Comparison of ENCODE assay signal across 10 mouse cellular contexts in the genomic region with DNA sequence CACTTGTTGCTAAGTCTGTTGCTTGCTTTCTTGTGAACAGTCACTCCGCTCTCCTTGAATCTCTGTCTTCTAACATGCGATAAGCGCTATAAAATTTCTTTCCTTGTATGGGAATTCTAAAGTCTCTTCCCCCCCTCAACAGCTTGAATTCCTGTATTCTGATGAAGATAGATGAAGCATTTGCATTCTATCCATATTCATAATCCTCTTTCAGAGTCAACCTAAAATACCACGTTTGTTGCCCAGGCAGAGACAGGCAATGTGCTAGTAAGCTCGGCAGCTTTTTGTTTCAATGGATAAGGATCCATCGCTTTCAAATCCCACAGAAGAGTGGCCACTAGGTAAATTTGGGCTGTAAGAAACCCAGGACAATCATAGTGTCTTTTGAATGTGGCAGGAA.
"Had no signal": no experiment of that assay in that cellular context is flagged by ENCODE, and none has a peak within 500 bp of the region (broad histone marks: within the 10 kb centered on the region; RNA-seq: fewer than 3 reads in every experiment).

No protein-coding gene starts in this region.

- H3K9me3 ChIP-seq: limb, embryonic 13.5 days; neural tube, embryonic 15.5 days had no signal

- H3K4me3 ChIP-seq: limb, embryonic 13.5 days; myocyte; neural tube, embryonic 15.5 days had no signal

- H3K4me2 ChIP-seq: limb, embryonic 13.5 days; neural tube, embryonic 15.5 days had no signal

- H3K27me3 ChIP-seq: limb, embryonic 13.5 days; neural tube, embryonic 15.5 days had no signal

- H3K9ac ChIP-seq: limb, embryonic 13.5 days; liver, embryonic 14.5 days; neural tube, embryonic 15.5 days had no signal

- H3K36me3 ChIP-seq: limb, embryonic 13.5 days; neural tube, embryonic 15.5 days had no signal

- DNase-seq: kidney, postnatal 25 days; lung, adult 18-20 months; midbrain, embryonic 14.5 days; right cerebral cortex, adult 18-20 months; right cerebral cortex, postnatal 25 days; thymus, postnatal 4 days had no signal

- H3K27ac ChIP-seq: limb, embryonic 13.5 days; liver, embryonic 14.5 days; neural tube, embryonic 15.5 days had no signal
